Mouse (Mus musculus) C2C12 (cell line): ENCODE data around the gene Adam10. TPM values are rescaled to one million over a fixed set of nuclear protein-coding genes. Genes with fewer than 3 reads are reported as not detected.

ENCODE experiments used
- H3K27me3 ChIP-seq: one replicate; pipeline ENCODE4 v1.6.1; 2011; ENCODE audit not compliant: control insufficient read depth, insufficient read depth, insufficient read length
- H3K36me3 ChIP-seq: one replicate; pipeline ENCODE4 v1.6.1; 2011; ENCODE audit not compliant: control insufficient read depth, insufficient read depth
- H3K4me3 ChIP-seq: one replicate; pipeline ENCODE4 v1.5.1; 2011; ENCODE audit warnings: mild to moderate bottlenecking, control low read depth; ENCODE audit not compliant: poor library complexity, insufficient read depth, severe bottlenecking
- H3K79me2 ChIP-seq: one replicate; pipeline ENCODE4 v1.6.1; 2011; ENCODE audit not compliant: control insufficient read depth, insufficient read depth
- H3K79me3 ChIP-seq: one replicate; pipeline ENCODE4 v1.6.1; 2011; ENCODE audit warnings: low read depth, control low read depth
- H3ac ChIP-seq: one replicate; pipeline ENCODE3; 2011; ENCODE audit warnings: low read depth; ENCODE audit not compliant: control insufficient read depth, insufficient read length
- CEBPB ChIP-seq: IDR thresholded peaks from one replicate; pipeline ENCODE4 v1.6.1; 2011; ENCODE audit warnings: low read depth, mild to moderate bottlenecking, control low read depth, moderate library complexity
- CTCF ChIP-seq: IDR thresholded peaks from one replicate; pipeline ENCODE4 v1.5.1; 2011; ENCODE audit not compliant: control insufficient read depth, insufficient read depth, insufficient read length
- FOSL1 ChIP-seq: IDR thresholded peaks from one replicate; pipeline ENCODE4 v1.8.0; 2011; ENCODE audit warnings: mild to moderate bottlenecking, low read length; ENCODE audit not compliant: poor library complexity, insufficient read depth, severe bottlenecking
- MAX ChIP-seq: IDR thresholded peaks from one replicate; pipeline ENCODE4 v1.6.1; 2011; ENCODE audit warnings: mild to moderate bottlenecking, control low read depth
- MYOD1 ChIP-seq: IDR thresholded peaks from one replicate; pipeline ENCODE4 v1.6.1; 2011; ENCODE audit warnings: low read depth; ENCODE audit not compliant: control insufficient read depth, insufficient read length
- MYOG ChIP-seq: IDR thresholded peaks from one replicate; pipeline ENCODE4 v1.6.1; 2011; ENCODE audit not compliant: control insufficient read depth, insufficient read length; ENCODE audit errors: extremely low read depth
- USF1 ChIP-seq: IDR thresholded peaks from one replicate; pipeline ENCODE4 v1.6.1; 2011; ENCODE audit warnings: low read depth, mild to moderate bottlenecking, control low read depth, moderate library complexity
- polyA plus RNA-seq: library from polyadenylated mRNA; unstranded; fragments of >200 nt; fragmentation: generic; extraction: Trizol; gene quantifications from one replicate; pipeline ENCODE4 v1.2.1, GENCODE M21; 2012; ENCODE audit warnings: missing spikeins

Adam10 gene
- polyA plus RNA-seq, 1 experiment = 20.6 TPM

DNA sequence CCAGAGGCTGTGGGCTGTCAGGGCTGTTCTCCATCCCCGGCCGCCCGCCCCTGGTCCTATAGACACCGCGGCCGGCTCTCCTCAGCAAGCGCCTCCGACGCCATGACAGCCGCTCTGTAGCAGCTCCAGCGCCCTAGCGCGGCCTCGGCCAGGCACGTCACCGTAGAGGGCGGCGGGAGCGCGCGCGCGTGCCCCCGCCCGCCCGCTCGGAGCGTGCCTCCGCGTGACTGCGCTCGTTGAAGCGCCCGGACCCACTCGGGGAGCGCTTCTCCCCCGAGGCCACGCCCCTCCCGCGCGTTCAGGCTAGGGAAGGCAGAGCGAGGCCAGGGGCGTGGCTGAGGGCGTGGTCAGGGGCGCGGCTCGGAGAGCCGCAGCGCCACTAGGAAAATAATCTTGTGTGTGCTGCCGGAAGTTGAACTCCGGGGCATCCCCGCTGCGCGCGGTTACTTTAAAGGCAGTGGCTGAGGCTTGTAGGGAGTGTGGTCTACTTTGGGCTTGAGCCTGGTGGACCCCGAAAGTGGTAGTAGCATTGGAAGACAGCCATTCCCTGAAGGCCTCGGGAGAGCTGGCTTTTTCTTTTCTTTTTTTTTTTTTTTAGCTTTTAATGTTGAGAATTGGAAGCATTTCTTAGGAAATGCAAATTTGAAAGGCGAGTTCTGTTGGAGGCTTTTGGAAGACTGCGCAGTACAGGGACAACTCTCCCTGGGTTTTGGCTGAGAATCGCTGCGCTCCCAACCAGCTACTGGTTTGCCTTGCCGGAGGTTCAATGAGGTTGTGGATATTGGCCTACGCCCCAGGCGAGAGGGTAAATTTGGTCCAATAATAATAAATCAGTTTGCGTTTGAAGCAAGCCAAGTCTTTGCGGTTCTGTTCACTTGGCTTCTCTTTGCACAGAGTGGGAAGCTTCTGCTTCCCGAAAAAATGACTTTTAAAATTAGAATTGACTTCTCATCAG is 21.5 kb upstream of the Adam10 start, which contains the start of gene Mindy2:
TSS of gene Mindy2 (minus strand) at position 162 of the 955 bp plus-strand sequence.
- no peak for TF ChIP-seq MYOD1
- no peak for TF ChIP-seq CTCF
- peak; percentile 58 for TF ChIP-seq MAX
- TF ChIP-seq FOSL1 = no peak
- no peak for TF ChIP-seq USF1
- TF ChIP-seq CEBPB = no peak
- Histone ChIP-seq H3K79me2 (no peaks in the 10 kb centered on the region), H3ac (peak within 1 kb of the TSS; percentile 74), H3K36me3 (no peaks in the 10 kb centered on the region), H3K27me3 (no peaks in the 10 kb centered on the region), H3K79me3 (no peaks in the 10 kb centered on the region), H3K4me3 (peak within 1 kb of the TSS; percentile 56)

DNA sequence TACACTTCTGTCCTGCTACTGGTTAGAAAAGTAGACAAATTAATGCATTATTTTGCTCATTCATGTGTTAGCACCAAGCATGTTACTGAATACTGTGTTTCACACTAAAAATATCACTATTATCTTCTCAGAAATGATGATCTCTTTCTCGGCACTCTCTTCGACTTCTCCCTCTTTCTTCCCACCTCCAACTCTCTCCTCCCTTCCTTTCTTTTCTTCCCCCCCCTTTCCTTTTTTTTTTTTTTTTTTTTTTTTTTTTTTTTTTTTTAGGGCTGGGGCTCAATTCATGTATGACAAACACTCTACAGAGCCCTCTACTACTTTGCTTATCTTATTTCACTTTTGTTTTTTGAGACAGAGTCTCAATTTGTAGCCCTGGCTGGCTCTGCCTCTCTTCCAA is 20.5 kb upstream of the Adam10 start:
- Histone ChIP-seq H3K36me3 (no peaks in the 10 kb centered on the region), H3K79me3 (no peaks in the 10 kb centered on the region), H3K79me2 (no peaks in the 10 kb centered on the region), H3K4me3 (no peak overlapping the region), H3K27me3 (no peaks in the 10 kb centered on the region), H3ac (no peak overlapping the region)
- TF ChIP-seq MAX = no peak
- TF ChIP-seq CEBPB = no peak
- no peak for TF ChIP-seq FOSL1
- no peak for TF ChIP-seq MYOG
- no peak for TF ChIP-seq USF1
- no peak for TF ChIP-seq CTCF
- TF ChIP-seq MYOD1 = no peak

DNA sequence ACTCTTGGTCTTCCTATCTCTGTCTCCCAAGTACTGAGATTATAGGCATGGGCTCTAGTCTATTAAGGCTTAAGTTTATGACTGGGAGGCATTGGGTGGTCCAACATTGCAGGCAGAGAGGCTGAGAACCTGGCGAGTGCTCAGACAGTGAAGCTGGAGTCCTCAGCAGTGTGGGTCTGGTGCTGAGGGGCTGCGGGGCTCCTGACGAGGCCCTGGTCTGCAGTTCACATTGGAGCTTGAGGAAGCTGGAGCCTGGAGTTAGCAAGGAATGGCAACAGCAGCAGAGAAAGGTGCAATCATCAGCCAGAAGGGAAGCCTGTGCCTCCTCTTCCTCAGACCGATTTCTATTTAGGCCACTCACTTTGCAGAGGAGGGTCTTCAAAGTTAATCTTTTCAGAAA is 13.9 kb upstream of the Adam10 start:
- Histone ChIP-seq H3K27me3 (no peaks in the 10 kb centered on the region), H3K4me3 (no peak overlapping the region), H3K36me3 (no peaks in the 10 kb centered on the region), H3ac (no peak overlapping the region), H3K79me2 (no peaks in the 10 kb centered on the region), H3K79me3 (no peaks in the 10 kb centered on the region)
- no peak for TF ChIP-seq CTCF
- no peak for TF ChIP-seq FOSL1
- TF ChIP-seq MYOG = no peak
- TF ChIP-seq MYOD1 = no peak
- no peak for TF ChIP-seq USF1
- TF ChIP-seq CEBPB = no peak
- TF ChIP-seq MAX = no peak

DNA sequence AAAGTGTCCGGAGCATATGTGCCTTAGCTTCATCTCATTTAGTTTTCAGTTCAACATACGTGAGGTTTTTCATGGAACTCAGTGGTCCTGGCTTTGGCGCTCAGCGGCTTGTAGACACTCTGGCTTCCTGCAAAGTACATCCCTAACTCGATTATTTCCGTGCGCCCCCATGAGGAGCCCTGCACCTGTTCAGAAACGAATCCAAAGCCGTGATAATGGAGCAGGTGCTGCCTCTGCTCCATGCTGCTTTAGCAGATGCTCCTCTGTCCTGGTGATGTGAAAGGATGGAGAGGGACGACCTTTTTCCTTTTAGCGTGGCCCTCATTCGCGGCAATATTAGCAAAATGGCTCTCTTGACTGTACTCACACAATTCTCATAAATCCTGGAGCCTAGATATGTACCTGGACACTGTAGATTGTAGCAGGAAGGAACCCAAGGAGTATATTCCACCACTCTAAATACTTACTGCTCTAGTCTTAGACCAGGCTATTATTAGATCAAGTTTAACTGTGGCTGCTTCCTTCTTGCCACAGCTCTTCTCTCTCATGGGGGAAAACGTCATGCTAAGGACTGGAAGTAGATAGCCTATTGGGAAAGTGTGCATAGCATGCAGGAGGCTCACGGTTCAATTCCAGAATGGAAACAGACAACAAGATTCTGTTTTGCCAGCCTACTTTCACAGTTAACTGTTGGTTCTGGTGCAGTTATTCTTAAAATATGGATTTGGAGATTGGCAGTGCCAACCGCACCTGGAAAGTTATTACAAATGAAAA is 13.2 kb upstream of the Adam10 start:
- Histone ChIP-seq H3K79me3 (no peaks in the 10 kb centered on the region), H3ac (no peak overlapping the region), H3K79me2 (no peaks in the 10 kb centered on the region), H3K4me3 (no peak overlapping the region), H3K36me3 (no peaks in the 10 kb centered on the region), H3K27me3 (no peaks in the 10 kb centered on the region)
- TF ChIP-seq USF1 (no peak), CTCF (no peak), FOSL1 (no peak), MYOD1 (no peak), CEBPB (no peak), MYOG (no peak), MAX (no peak)

DNA sequence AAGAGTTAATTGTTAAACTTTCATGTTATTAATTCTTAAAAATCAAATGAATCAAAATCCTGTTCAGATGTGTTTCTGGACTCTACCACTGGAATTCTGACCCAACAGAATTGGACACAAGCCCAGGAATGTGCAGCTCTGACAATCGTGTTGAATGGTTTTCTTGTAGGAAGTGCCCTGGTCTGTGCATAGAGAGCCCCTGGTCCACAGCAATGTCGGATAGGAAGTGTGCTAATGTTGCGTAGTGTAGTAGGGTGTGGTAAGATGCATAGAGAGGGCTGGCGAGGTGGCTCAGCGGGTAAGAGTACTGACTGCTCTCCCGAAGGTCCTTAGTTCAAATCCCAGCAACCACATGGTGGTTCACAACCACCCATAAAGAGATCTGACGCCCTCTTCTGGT is 12.0 kb upstream of the Adam10 start:
- TF ChIP-seq CEBPB = no peak
- TF ChIP-seq MYOG = no peak
- TF ChIP-seq MAX = no peak
- no peak for TF ChIP-seq FOSL1
- no peak for TF ChIP-seq USF1
- Histone ChIP-seq H3K79me2 (no peaks in the 10 kb centered on the region), H3ac (no peak overlapping the region), H3K79me3 (no peaks in the 10 kb centered on the region), H3K27me3 (no peaks in the 10 kb centered on the region), H3K36me3 (no peaks in the 10 kb centered on the region), H3K4me3 (no peak overlapping the region)
